Mouse (Mus musculus) hematopoietic stem cell, adult 5-6 weeks (primary cell): ENCODE results near the gene Olfr132. TPM values are rescaled to one million over a fixed set of nuclear protein-coding genes. Genes with fewer than 3 reads are reported as not detected.
"Not testable (repeated sequence)": the region's sequence is repeated elsewhere in the genome, so short reads cannot be mapped to it uniquely, and the experiment has no call there.

Experiments
- ATAC-seq, 2 experiments: fragments of 125-278 bp in 1 of 2; replicated peaks in 1 of 2; 2 replicates each; pipeline ENCODE4 v1.8.0; 2016 to 2017; ENCODE audit warnings: inconsistent platforms in 2 of 2, mild to moderate bottlenecking in 2 of 2, moderate number of reproducible peaks in 2 of 2, low read depth in 1 of 2, moderate TSS enrichment in 1 of 2; ENCODE audit not compliant: low FRiP score in 2 of 2, poor library complexity in 2 of 2, severe bottlenecking in 2 of 2, insufficient read depth in 1 of 2, low TSS enrichment in 1 of 2
- total RNA-seq: library from RNA; stranded (forward); fragments of 172-1452, 232-1000 nt; gene quantifications from 2 replicates; pipeline ENCODE4 v1.2.3, GENCODE M21; 2017

Olfr132 gene
- total RNA-seq = not detected in 2 replicates

DNA sequence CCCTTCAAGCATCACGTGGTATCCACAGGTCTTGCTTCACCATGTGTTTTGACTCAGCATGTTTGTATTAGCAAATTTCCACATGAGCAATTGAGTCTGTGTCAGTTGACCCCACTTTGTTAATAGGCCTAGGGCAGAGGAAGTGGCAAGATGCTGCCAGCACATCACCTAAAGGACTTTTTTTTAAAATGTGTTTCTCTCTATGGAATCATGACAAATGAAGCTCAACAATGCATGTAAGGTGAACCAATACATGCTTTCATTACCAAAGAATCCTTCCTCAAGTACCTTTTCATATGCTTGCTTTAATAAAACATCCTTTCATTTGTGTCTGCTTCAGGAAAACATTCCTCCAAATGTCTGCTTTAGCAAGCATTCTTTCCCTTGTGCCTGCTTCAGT, at the start of gene Olfr132:
Olfr132 (minus strand) TSS at position 101 of the 400 bp plus-strand sequence.
- ATAC-seq = no peak

DNA sequence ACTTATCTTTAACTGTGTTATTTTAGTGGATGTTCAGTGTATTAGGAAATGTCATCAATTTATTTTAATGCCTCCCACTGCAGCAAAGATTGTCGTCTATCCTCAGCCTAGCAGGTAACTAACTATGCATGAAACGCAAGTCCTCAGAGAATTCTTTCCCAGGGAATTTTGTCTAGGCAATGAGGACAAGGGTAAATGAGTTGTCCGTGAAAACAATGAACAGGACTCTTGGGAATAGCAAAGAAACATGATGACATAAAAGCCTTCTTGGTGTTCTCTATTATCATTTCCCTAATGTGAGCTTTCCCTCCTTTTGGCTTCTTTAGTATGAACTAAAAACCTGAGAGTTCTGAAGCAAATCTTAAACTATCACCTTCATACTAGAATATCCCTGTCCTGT, 36.8 kb upstream of the Olfr132 start, which contains the start of gene Olfr134:
Olfr134 (plus strand) TSS at position 301 of the 400 bp plus-strand sequence.
- ATAC-seq = no peak

DNA sequence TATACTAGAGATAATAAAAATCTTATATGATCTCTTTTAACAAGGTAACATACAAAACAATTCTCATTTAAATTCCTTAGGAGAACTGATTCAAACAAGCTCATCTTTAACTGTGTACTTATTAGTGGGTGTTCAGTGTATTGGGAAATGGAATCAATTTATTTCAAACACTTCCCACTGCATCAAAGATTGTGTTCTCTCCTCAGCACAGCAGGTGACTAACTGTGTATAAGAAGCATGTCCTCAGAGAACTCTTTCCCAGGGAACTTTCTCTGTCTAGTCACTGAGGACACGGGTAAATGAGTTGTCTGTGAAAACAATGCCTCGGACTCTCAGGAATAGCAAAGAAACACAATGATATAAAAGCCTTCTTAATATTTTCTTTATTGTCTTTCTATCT, 10.7 kb upstream of the Olfr132 start, which contains the start of gene Olfr133:
Olfr133 (plus strand) TSS at position 301 of the 400 bp plus-strand sequence.
- no peak for ATAC-seq

DNA sequence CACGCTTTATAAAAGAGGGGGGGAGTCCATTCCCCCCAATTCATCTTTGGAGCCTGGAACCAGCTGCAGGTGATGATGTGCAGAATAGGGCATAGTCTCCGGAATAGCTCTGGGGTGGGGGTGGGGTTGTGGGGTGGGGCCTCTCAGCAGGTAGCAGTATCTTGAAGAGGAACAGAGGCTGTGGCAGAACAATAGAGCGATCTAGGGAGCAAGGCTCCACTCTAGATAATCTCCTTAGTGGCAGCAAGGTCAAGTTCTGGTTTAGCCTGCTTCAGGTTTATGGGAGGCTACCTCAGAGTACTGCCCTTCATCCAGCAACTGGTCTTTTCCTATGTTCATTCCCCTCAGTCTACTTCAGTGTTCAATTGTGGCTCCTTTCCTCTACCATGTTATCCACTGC, 9.0 kb downstream of the Olfr132 start:
- ATAC-seq = not testable (repeated sequence)

DNA sequence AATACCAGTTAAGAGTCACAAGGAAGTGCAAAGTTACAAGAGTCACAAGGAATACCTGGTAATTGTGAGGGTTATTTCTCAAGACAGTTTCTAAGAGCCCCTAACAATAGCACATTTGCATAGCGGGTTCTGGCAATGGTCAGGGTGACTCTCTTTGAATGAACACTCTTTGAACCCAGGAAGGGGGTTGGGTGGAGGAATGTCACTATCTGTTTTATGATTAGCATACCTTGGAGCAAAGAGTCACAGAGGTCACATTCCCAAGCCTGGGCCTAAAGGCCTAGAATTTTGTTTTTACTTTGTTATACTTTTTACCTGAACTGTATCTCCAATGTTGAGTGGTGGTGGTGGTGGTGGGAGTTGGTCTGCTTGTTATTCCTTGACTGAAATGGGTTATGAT, 10.1 kb downstream of the Olfr132 start:
- ATAC-seq = not testable (repeated sequence)

DNA sequence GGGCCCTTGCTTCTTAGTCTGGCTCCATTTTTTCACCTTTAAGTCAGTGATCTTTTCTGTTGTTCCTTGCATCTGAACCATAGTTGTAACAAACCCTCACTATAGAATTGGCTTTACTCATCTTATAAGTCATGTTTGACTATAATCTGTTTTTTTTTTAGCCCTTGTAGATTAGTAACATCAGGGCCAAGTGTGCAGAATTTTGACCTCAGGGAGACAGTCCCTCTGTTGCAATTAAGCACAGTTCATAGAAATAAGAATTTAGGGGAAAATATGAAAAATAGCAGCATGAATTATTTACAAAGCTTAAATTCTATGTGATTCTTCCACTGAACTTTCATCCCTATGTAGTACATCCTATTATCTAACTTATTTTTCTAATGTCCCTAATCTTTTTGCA, 45.7 kb downstream of the Olfr132 start, which contains the start of gene Olfr131:
Olfr131 (minus strand) TSS at position 101 of the 400 bp plus-strand sequence.
- ATAC-seq = no peak

DNA sequence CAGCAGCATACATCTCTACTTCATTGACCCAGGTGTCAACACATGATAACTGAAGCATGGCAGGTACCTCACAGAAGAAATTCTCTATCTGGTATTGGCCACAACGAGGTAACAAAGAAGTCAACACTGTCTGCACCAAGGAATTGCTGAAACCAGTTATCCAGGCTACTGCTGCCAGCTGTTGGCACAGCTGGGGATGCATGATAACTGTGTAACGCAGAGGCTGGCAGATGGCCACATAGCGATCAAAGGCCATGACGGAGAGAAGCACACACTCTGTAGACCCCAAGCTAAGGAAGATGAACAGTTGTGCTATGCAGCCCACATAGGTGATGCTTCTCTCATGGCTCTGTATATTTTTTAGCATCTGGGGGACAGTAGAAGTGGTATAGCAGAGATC, 52.0 kb downstream of the Olfr132 start:
- no peak for ATAC-seq

Other genes with a start within 250 kb of the Olfr132 start
- not detected in 2 replicates for gene Olfr127, start 234.1 kb downstream of the Olfr132 start, total RNA-seq
- not detected in 2 replicates for gene Olfr128, start 214.0 kb downstream of the Olfr132 start, total RNA-seq
- not detected in 2 replicates for gene Olfr761, start 181.4 kb downstream of the Olfr132 start, total RNA-seq
- gene Olfr129, start 74.4 kb downstream of the Olfr132 start, total RNA-seq = not detected in 2 replicates
- not detected in 2 replicates for gene Olfr130, start 70.6 kb downstream of the Olfr132 start, total RNA-seq
- not detected in 2 replicates for gene Olfr131, start 45.8 kb downstream of the Olfr132 start, total RNA-seq
- not detected in 2 replicates for gene Olfr133, start 10.8 kb upstream of the Olfr132 start, total RNA-seq
- gene Olfr134, start 36.9 kb upstream of the Olfr132 start, total RNA-seq = not detected in 2 replicates
- gene Olfr135, start 69.8 kb upstream of the Olfr132 start, total RNA-seq = not detected in 2 replicates
- gene Olfr138, start 126.5 kb upstream of the Olfr132 start, total RNA-seq = not detected in 2 replicates
- gene Olfr137, start 173.0 kb upstream of the Olfr132 start, total RNA-seq = not detected in 2 replicates
- gene Olfr136, start 195.3 kb upstream of the Olfr132 start, total RNA-seq = not detected in 2 replicates